Mouse (Mus musculus) gastrocnemius, adult 8-10 months (tissue): Measurements from ENCODE around the gene Ptgir. TPM values are rescaled to one million over a fixed set of nuclear protein-coding genes. Genes with fewer than 3 reads are reported as not detected.

ENCODE experiments used
- DNase-seq, 2 experiments: peaks; one replicate each; pipeline ENCODE4 v3.0.0; 2022; ENCODE audit warnings: low spot score in 2 of 2
- total RNA-seq, 4 experiments: library from RNA; stranded (reverse); gene quantifications; 2 replicates each; pipeline ENCODE4 v1.2.4; 2022

Ptgir gene
- total RNA-seq, 4 experiments from 2014 or later: 0.62 to 0.97 (median 0.93) TPM

GRCm38 (mm10) chr7:16916342-16917265, 10.3 kb downstream of the Ptgir start:
- no peak for DNase-seq

GRCm38 (mm10) chr7:16917447-16917846, 11.2 kb downstream of the Ptgir start:
- no peak for DNase-seq

GRCm38 (mm10) chr7:16918014-16918413, 11.7 kb downstream of the Ptgir start:
- no peak for DNase-seq

GRCm38 (mm10) chr7:16918670-16919069, 12.4 kb downstream of the Ptgir start:
- DNase-seq: no peak

GRCm38 (mm10) chr7:16919395-16920149, 13.3 kb downstream of the Ptgir start:
- no peak for DNase-seq

GRCm38 (mm10) chr7:16920150-16920579, 13.9 kb downstream of the Ptgir start:
- DNase-seq: no peak

- no peak for DNase-seq
Measured at GRCm38 (mm10) chr7:16920818-16921791, 14.8 kb downstream of the Ptgir start.

- no peak for DNase-seq
Measured at GRCm38 (mm10) chr7:16921881-16922335, 15.6 kb downstream of the Ptgir start.

- peak in 1 of 2 experiments; percentile 44 for DNase-seq
Measured at GRCm38 (mm10) chr7:16922360-16922973, 16.2 kb downstream of the Ptgir start.

- peak in 1 of 2 experiments; percentile 41 for DNase-seq
Measured at GRCm38 (mm10) chr7:16923283-16924036, 17.2 kb downstream of the Ptgir start.

GRCm38 (mm10) chr7:16924037-16924834, 17.9 kb downstream of the Ptgir start, which contains the start of gene Calm3:
Gene Calm3 (minus strand): TSS chr7:16924114.
- peak; percentile 99 to 100 for DNase-seq

GRCm38 (mm10) chr7:16928341-16928740, 22.1 kb downstream of the Ptgir start:
- no peak for DNase-seq

GRCm38 (mm10) chr7:16930850-16931249, 24.6 kb downstream of the Ptgir start:
- peak; percentile 44 to 66 for DNase-seq

GRCm38 (mm10) chr7:16931968-16932627, 25.8 kb downstream of the Ptgir start:
- peak; percentile 64 to 72 for DNase-seq

- no peak for DNase-seq
Measured at GRCm38 (mm10) chr7:16932704-16933577, 26.7 kb downstream of the Ptgir start.

GRCm38 (mm10) chr7:16937312-16937711, 31.0 kb downstream of the Ptgir start:
- DNase-seq: no peak

- DNase-seq: no peak
Measured at GRCm38 (mm10) chr7:16938117-16938791, 32.0 kb downstream of the Ptgir start.
